Mouse (Mus musculus): ENCODE results near the gene Drd5.

Gene Drd5

GRCm38 (mm10) chr5:38356927-38357326 is 37.8 kb downstream of the Drd5 start:
- no peak for DNase-seq

GRCm38 (mm10) chr5:38359716-38360115 is 40.5 kb downstream of the Drd5 start:
- no peak for DNase-seq

GRCm38 (mm10) chr5:38364396-38364795 is 45.2 kb downstream of the Drd5 start:
- no peak for DNase-seq

- no peak for DNase-seq
These were observed 46.4 kb downstream of the Drd5 start for GRCm38 (mm10) chr5:38365521-38365920.

- DNase-seq, result no peak
These were observed 47.7 kb downstream of the Drd5 start for GRCm38 (mm10) chr5:38366650-38367470.

GRCm38 (mm10) chr5:38371308-38371707 is 52.1 kb downstream of the Drd5 start:
- DNase-seq, result no peak

Data from spleen, adult 18-20 months (tissue).